14 mouse cellular contexts compared by ENCODE assay signal in genomic region chr13:63700747-63701146, GRCm38 (mm10).
DNase-seq lines count a peak whose midpoint lies in the region; ATAC-seq and TF ChIP-seq lines count a peak whose summit lies in the region.
"Had no signal": no experiment of that assay in that cellular context is flagged by ENCODE, and none has a peak within 500 bp of the region (broad histone marks: within the 10 kb centered on the region; RNA-seq: fewer than 3 reads in every experiment).

No protein-coding gene starts in this region.

- peak overlapping the region; percentile 85 for H3K27ac ChIP-seq in lung, embryonic 14.5 days (ENCODE audit: low read depth)
- peak overlapping the region; percentile 82 for H3K27ac ChIP-seq in stomach, embryonic 15.5 days
- H3K27ac ChIP-seq: heart, embryonic 13.5 days had no signal

- H3K36me3 ChIP-seq in lung, embryonic 14.5 days (ENCODE audit: insufficient read depth), result no peaks in the 10 kb centered on the region
- H3K36me3 ChIP-seq in stomach, embryonic 15.5 days, result no peaks in the 10 kb centered on the region
- H3K36me3 ChIP-seq: heart, embryonic 13.5 days had no signal

- H3K4me1 ChIP-seq in lung, embryonic 14.5 days (ENCODE audit: insufficient read depth), result peaks cover 15% of the 10 kb centered on the region
- H3K4me1 ChIP-seq in stomach, embryonic 15.5 days, result no peaks in the 10 kb centered on the region
- H3K4me1 ChIP-seq: heart, embryonic 13.5 days had no signal

- peak overlapping the region; percentile 7; the same call in 1 of the 2 replicates for H3K4me2 ChIP-seq in lung, embryonic 14.5 days
- no peak overlapping the region for H3K4me2 ChIP-seq in stomach, embryonic 15.5 days
- H3K4me2 ChIP-seq: heart, embryonic 13.5 days had no signal

- H3K27me3 ChIP-seq in lung, embryonic 14.5 days (ENCODE audit: insufficient read depth, low read length), result no peaks in the 10 kb centered on the region
- no peaks in the 10 kb centered on the region for H3K27me3 ChIP-seq in stomach, embryonic 15.5 days (replicated peaks)
- H3K27me3 ChIP-seq: heart, embryonic 13.5 days had no signal

- H3K9me3 ChIP-seq in lung, embryonic 14.5 days (ENCODE audit: low read depth, low read length), result no peaks in the 10 kb centered on the region
- no peaks in the 10 kb centered on the region for H3K9me3 ChIP-seq in stomach, embryonic 15.5 days
- H3K9me3 ChIP-seq: heart, embryonic 13.5 days had no signal

- peak; percentile 55 for DNase-seq in lung, embryonic 14.5 days
- no peak for DNase-seq in lung, postnatal 14 days
- peak; percentile 40 for DNase-seq in lung, postnatal 10 days
- no peak for DNase-seq in B cell, adult 2 months
- no peak for DNase-seq in right cerebral cortex, postnatal 36 days (ENCODE audit: low spot score in 2 of 2)
- DNase-seq: embryo, embryonic 11 days; forebrain, postnatal 0 days; layer of hippocampus, postnatal 36 days; midbrain, embryonic 14.5 days; retina, postnatal 1 day had no signal

- WGBS in lung, embryonic 14.5 days, result 23% methylated on average over 3 of the region's 3 CpGs
- 38% methylated on average over 3 of the region's 3 CpGs for WGBS in stomach, embryonic 15.5 days

- H3K9ac ChIP-seq in lung, embryonic 14.5 days, result no peak overlapping the region; the same call in 1 of the 2 replicates
- no peak overlapping the region for H3K9ac ChIP-seq in stomach, embryonic 15.5 days
- H3K9ac ChIP-seq: forebrain, postnatal 0 days; heart, embryonic 13.5 days had no signal

- TF ChIP-seq CTCF in lung, embryonic 14.5 days (IDR thresholded peaks at IDR 0.05; ENCODE audit: low read depth), result no peak

- no peak overlapping the region for H3K4me3 ChIP-seq in lung, embryonic 14.5 days (ENCODE audit: low read depth, low read length)
- H3K4me3 ChIP-seq in stomach, embryonic 15.5 days (replicated peaks), result no peak overlapping the region
- H3K4me3 ChIP-seq: heart, embryonic 13.5 days had no signal

- peak; percentile 30 for ATAC-seq in lung, embryonic 14.5 days (ENCODE audit: insufficient read depth)
- peak; percentile 79 for ATAC-seq in granulocyte monocyte progenitor cell, adult 5-6 weeks (replicated peaks; ENCODE audit: poor library complexity, severe bottlenecking)
- no peak for ATAC-seq in stomach, embryonic 15.5 days (ENCODE audit: insufficient read depth, low FRiP score, low read depth)
- ATAC-seq in monocyte, adult 5-6 weeks (replicated peaks; ENCODE audit: insufficient number of reproducible peaks, low FRiP score, low TSS enrichment, poor library complexity, severe bottlenecking), result no peak

Comparison
In these comparisons a context has a peak if more than half of its experiments do, and no peak if none do; other contexts are left out.
1. DNase-seq: peak in lung, embryonic 14.5 days (single experiment) and lung, postnatal 10 days (single experiment); none in lung, postnatal 14 days (single experiment), B cell, adult 2 months (0 of 2) and right cerebral cortex, postnatal 36 days (0 of 2).
2. ATAC-seq: peak in lung, embryonic 14.5 days (single experiment) and granulocyte monocyte progenitor cell, adult 5-6 weeks (single experiment); none in stomach, embryonic 15.5 days (single experiment) and monocyte, adult 5-6 weeks (single experiment).